In genomic region chr9:40271075-40271474, GRCm38 (mm10) we compare ENCODE assay signal across 14 mouse cellular contexts. TPM values are rescaled to one million over a fixed set of nuclear protein-coding genes. Genes with fewer than 3 reads are reported as not detected.
DNase-seq lines count a peak whose midpoint lies in the region; ATAC-seq and TF ChIP-seq lines count a peak whose summit lies in the region.
"Had no signal": no experiment of that assay in that cellular context is flagged by ENCODE, and none has a peak within 500 bp of the region (broad histone marks: within the 10 kb centered on the region; RNA-seq: fewer than 3 reads in every experiment).

No protein-coding gene starts in this region.

- peak; percentile 81 for DNase-seq in heart, adult 11 months
- no peak for DNase-seq in heart, adult 2 months
- no peak for DNase-seq in midbrain, embryonic 14.5 days
- no peak for DNase-seq in adrenal gland, adult 2 months
- no peak for DNase-seq in adrenal gland, adult 8-10 months
- no peak for DNase-seq in frontal cortex, postnatal 25 days (ENCODE audit: low spot score in 2 of 2)
- DNase-seq: cerebellum, adult 8-10 months; gastrocnemius, postnatal 25 days; lung, embryonic 14.5 days had no signal

- no peaks in the 10 kb centered on the region for H3K36me3 ChIP-seq in heart, adult 2 months (ENCODE audit: control insufficient read depth, insufficient read depth, low read length)
- H3K36me3 ChIP-seq in hindbrain, embryonic 15.5 days = no peaks in the 10 kb centered on the region
- no peaks in the 10 kb centered on the region for H3K36me3 ChIP-seq in midbrain, embryonic 14.5 days (ENCODE audit: control insufficient read depth, insufficient read depth, low read length)
- H3K36me3 ChIP-seq: heart, embryonic 13.5 days; limb, embryonic 13.5 days had no signal

- peak overlapping the region; percentile 65 for H3K4me2 ChIP-seq in hindbrain, embryonic 15.5 days
- peak overlapping the region; percentile 71 for H3K4me2 ChIP-seq in midbrain, embryonic 14.5 days (ENCODE audit: low read length)
- H3K4me2 ChIP-seq: heart, embryonic 13.5 days; limb, embryonic 13.5 days; lung, embryonic 14.5 days had no signal

- no peak for TF ChIP-seq EP300 in heart, adult 2 months (IDR thresholded peaks at IDR 0.05; ENCODE audit: insufficient read depth, low read depth, low read length)

- intact Hi-C loops in heart, adult 2 months (cut with DNase I) = no loop called here

- H3K27me3 ChIP-seq in heart, adult 2 months (ENCODE audit: control insufficient read depth, insufficient read depth, low read length) = no peaks in the 10 kb centered on the region; the same call in 1 of the 2 replicates
- no peaks in the 10 kb centered on the region for H3K27me3 ChIP-seq in hindbrain, embryonic 15.5 days
- no peaks in the 10 kb centered on the region for H3K27me3 ChIP-seq in midbrain, embryonic 14.5 days (ENCODE audit: control insufficient read depth, insufficient read depth, low read length)

- 49% methylated on average over 3 of the region's 3 CpGs for WGBS in heart, adult 2 months
- 38% methylated on average over 3 of the region's 3 CpGs for WGBS in hindbrain, embryonic 15.5 days
- WGBS in midbrain, embryonic 14.5 days = 53% methylated on average over 3 of the region's 3 CpGs

- no peak overlapping the region for H3K27ac ChIP-seq in heart, adult 2 months
- 0 out of 2 replicates have a peak overlapping the region, but pooled peaks have one; percentile 9 for H3K27ac ChIP-seq in bone marrow macrophage, adult 2 months (ENCODE audit: insufficient read depth, low read depth, low read length)
- H3K27ac ChIP-seq in hindbrain, embryonic 15.5 days (replicated peaks) = no peak overlapping the region
- H3K27ac ChIP-seq in midbrain, embryonic 14.5 days (replicated peaks; ENCODE audit: low read depth, low read length) = no peak overlapping the region
- H3K27ac ChIP-seq: heart, embryonic 13.5 days; limb, embryonic 13.5 days had no signal

- H3K9ac ChIP-seq in heart, adult 2 months (ENCODE audit: low read depth, low read length) = no peak overlapping the region
- peak overlapping the region; percentile 82; the same call in 1 of the 2 replicates for H3K9ac ChIP-seq in hindbrain, embryonic 15.5 days
- peak overlapping the region; percentile 64; the same call in 1 of the 2 replicates for H3K9ac ChIP-seq in midbrain, embryonic 14.5 days (replicated peaks; ENCODE audit: low read length)
- H3K9ac ChIP-seq: heart, embryonic 13.5 days; limb, embryonic 13.5 days; lung, embryonic 14.5 days had no signal

- no peaks in the 10 kb centered on the region for H3K9me3 ChIP-seq in hindbrain, embryonic 15.5 days
- H3K9me3 ChIP-seq in midbrain, embryonic 14.5 days (ENCODE audit: control insufficient read depth, low read length) = no peaks in the 10 kb centered on the region
- H3K9me3 ChIP-seq: heart, embryonic 13.5 days; limb, embryonic 13.5 days had no signal

- peaks cover 6% of the 10 kb centered on the region for H3K4me1 ChIP-seq in heart, adult 2 months (ENCODE audit: control insufficient read depth, insufficient read depth, low read length)
- H3K4me1 ChIP-seq in bone marrow macrophage, adult 2 months (ENCODE audit: control insufficient read depth, insufficient read depth, low read length) = peaks cover 20% of the 10 kb centered on the region
- peaks cover 50% of the 10 kb centered on the region for H3K4me1 ChIP-seq in hindbrain, embryonic 15.5 days (replicated peaks)
- H3K4me1 ChIP-seq in midbrain, embryonic 14.5 days (ENCODE audit: control insufficient read depth, insufficient read depth, low read length) = peaks cover 31% of the 10 kb centered on the region

- no peak for TF ChIP-seq CTCF in heart, adult 2 months (IDR thresholded peaks at IDR 0.05)
- no peak for TF ChIP-seq CTCF in bone marrow macrophage, adult 2 months (IDR thresholded peaks at IDR 0.05; ENCODE audit: low read depth, low read length)

- TF ChIP-seq POLR2A in heart, adult 2 months (IDR thresholded peaks at IDR 0.05; ENCODE audit: insufficient read depth, low read depth, low read length) = no peak
- TF ChIP-seq POLR2A in bone marrow macrophage, adult 2 months (IDR thresholded peaks at IDR 0.05; ENCODE audit: borderline replicate concordance, low read depth, low read length) = no peak

- no peak for ATAC-seq in hindbrain, embryonic 15.5 days (ENCODE audit: low FRiP score, low read depth)
- no peak for ATAC-seq in midbrain, embryonic 14.5 days (ENCODE audit: low FRiP score, low TSS enrichment)

- H3K4me3 ChIP-seq in heart, adult 2 months = no peak overlapping the region
- H3K4me3 ChIP-seq in bone marrow macrophage, adult 2 months (ENCODE audit: insufficient read depth, low read length) = no peak overlapping the region
- peak overlapping the region; percentile 68 for H3K4me3 ChIP-seq in hindbrain, embryonic 15.5 days
- peak overlapping the region; percentile 58 for H3K4me3 ChIP-seq in midbrain, embryonic 14.5 days (replicated peaks; ENCODE audit: low read depth, low read length)
- H3K4me3 ChIP-seq: heart, embryonic 13.5 days; limb, embryonic 13.5 days; myocyte had no signal

- H3K79me2 ChIP-seq in heart, adult 2 months (replicated peaks; ENCODE audit: control insufficient read depth, insufficient read depth, low read length) = no peaks in the 10 kb centered on the region

RNA-seq across cellular contexts. Expression of gene Scn3b, which starts 2.1 kb away (rescaled TPM):
- total RNA-seq in heart, adult 2 months (2021) = 1 to 10 TPM in 1 of 2 experiments, under 1 TPM in 1; 0.70 to 2.0 TPM
- polyA plus RNA-seq in heart, adult 2 months (2012; rRNA removed) = 0.91 and 0.96 TPM in 2 replicates
- 0.52 and 1.1 TPM in 2 replicates for polyA plus RNA-seq in bone marrow macrophage, adult 2 months (2012; ENCODE audit: insufficient read depth, insufficient read length, missing spikeins)
- polyA plus RNA-seq in hindbrain, embryonic 15.5 days (2015; fragmentation: Nextera tagmentation; extraction: Ambion mirVana) = 137 and 151 TPM in 2 replicates
- 142 and 154 TPM in 2 replicates for polyA plus RNA-seq in midbrain, embryonic 14.5 days (2014; fragmentation: Nextera tagmentation; extraction: Ambion mirVana)
- total RNA-seq in adrenal gland, adult 2 months (2021) = 1 to 10 TPM; 5.2 to 8.3 TPM
- polyA plus RNA-seq in adrenal gland, adult 2 months (2012; rRNA removed) = 0.88 and 0.90 TPM in 2 replicates
- total RNA-seq in adrenal gland, adult 8-10 months (2022) = 10 to 100 TPM in 2 of 4 experiments, 1 to 10 TPM in 2; 8.7 to 14.7 (median 11.9) TPM

Comparison
In these comparisons a context has a peak if more than half of its experiments do, and no peak if none do; other contexts are left out.
1. H3K4me3 ChIP-seq: peak in hindbrain, embryonic 15.5 days (single experiment) and midbrain, embryonic 14.5 days (single experiment); none in heart, adult 2 months (single experiment) and bone marrow macrophage, adult 2 months (single experiment).
2. RNA of gene Scn3b, which starts 2.1 kb away (polyA plus RNA-seq): 142 to 154 TPM in midbrain, embryonic 14.5 days and 137 to 151 TPM in hindbrain, embryonic 15.5 days; 0.52 to 1.1 TPM in bone marrow macrophage, adult 2 months, 0.91 to 0.96 TPM in heart, adult 2 months and 0.88 to 0.90 TPM in adrenal gland, adult 2 months; every median in the first group is over 10 times any median in the second.